Mouse (Mus musculus) naive thymus-derived CD4-positive, alpha-beta T cell, adult 2 months (primary cell): ENCODE data around the gene Rbm15.

ENCODE experiments used
- DNase-seq: peaks from one replicate; pipeline ENCODE4 v3.0.0-alpha.2; 2011; ENCODE audit warnings: low read depth

Gene Rbm15

DNA sequence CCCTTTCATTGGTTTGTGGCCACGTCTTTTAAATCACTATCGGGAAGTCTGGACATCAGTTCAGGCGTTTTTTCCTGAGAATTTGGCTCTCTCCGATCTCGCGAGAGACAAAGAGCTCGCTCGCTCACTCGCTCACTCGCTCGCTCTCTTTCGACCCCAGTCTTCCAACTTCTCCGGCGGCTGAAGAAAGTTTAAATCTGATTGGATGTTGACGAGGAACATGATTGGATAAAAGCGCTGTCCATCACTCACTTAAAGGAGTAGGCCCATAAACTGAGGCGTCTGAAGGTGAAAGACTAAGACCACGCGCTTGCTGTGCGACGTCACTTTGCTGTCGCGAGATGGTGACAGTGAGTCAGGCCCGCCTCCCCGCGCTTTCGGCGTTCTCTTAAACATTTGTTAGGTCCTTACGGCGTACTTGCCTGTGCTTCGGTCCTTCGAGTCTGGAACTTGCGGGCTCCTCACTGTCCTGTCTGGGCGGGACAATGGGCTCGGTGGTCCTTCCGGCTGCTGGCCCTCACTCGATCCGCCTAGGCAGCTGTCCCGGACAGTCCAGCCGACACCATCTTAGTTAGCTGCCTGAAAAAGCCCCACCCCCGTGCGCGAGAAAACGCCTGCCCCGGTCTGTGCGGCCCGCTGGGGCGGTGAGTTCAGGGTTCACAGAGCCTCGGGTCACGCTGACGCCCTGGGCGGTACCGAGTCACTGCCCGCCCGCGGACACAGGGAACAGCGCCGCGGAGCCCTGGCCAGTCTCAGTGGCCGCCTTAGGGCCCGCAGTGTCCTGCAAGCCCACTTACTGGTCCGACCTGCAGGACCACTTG is at the start of gene Rbm15:
Gene Rbm15 (minus strand): TSS at position 293 of the 821 bp plus-strand sequence.
- DNase-seq, result peak; percentile 100

GRCm38 (mm10) chr3:107379422-107379821 is 45.9 kb upstream of the Rbm15 start:
- DNase-seq, result peak; percentile 69

- DNase-seq, result no peak
Observed at GRCm38 (mm10) chr3:107378626-107379025, 45.2 kb upstream of the Rbm15 start.

GRCm38 (mm10) chr3:107374948-107375664 is 41.6 kb upstream of the Rbm15 start:
- no peak for DNase-seq

DNA sequence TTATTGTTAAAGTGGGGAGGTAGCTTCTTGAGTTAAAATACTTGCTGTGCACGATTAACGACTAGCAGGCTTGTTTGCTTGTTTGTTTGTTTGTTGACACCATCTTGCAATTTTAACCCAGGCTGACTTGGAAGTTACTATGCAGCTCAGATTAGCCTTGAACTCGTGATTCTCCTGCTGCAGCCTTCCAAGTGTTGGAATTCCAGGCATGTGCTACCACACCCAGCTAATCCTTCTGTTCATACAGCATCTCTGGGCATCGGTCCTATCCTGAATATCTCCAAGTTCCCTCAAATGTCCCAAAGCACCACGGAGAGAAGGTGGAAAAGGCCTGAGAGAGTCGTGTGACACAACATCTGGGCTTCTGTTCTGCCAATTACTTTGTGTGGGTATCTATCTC is 35.7 kb upstream of the Rbm15 start:
- DNase-seq, result no peak

DNA sequence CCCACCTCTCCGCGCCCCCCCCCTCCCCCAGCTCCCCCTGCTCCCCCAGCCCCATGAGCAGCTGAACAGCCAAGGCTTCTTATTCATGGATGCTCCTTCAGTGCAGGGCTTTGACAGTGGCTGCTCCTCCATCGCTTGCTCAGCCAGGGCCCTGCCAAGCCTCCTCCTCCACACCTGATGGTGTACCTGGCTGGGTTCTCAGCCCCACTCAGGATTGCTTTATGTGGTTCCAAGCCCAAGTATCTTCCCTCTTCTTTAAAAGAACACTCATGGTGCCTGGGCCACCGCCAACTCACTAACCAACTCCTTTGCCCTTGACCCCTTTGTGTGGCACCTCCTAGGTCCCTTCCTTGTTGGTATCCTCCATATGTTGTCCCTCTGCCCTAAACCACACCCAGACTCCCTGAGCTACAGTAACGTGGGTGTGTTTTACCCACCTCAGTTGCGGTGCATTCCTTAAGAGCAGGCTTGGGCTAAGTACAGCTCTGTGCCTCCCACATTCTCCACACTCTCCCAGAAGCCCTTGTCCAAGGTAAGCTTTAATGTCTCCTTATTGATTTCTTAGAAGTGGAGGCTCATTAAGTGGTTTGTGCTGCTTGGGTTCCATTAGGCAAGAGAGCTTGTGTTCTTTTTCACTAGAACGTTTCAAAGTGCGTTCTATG is 34.6 kb upstream of the Rbm15 start:
- no peak for DNase-seq

- DNase-seq, result no peak
Observed at GRCm38 (mm10) chr3:107365341-107365740, 31.9 kb upstream of the Rbm15 start.

GRCm38 (mm10) chr3:107363391-107363790 is 29.9 kb upstream of the Rbm15 start:
- DNase-seq, result no peak

DNA sequence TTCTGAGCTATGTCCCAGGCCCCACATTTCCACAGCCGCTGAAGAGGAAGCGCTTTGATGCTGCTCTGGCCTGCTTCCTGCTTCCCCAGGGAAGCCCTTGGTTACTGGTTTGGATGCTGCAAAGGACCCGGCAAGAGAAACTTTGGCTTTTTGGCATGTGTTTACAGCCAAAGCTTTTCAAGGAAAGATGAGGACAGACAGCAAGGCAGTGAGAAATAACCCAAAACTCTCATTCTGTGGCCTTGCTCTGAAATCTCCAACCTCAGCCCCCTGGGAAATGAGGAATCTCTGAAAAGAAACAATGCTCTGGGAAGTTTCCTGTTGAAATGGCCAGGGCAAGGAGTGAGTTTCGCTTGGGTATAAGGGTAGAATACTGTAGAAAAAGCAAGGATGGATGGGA is 26.9 kb upstream of the Rbm15 start:
- no peak for DNase-seq

DNA sequence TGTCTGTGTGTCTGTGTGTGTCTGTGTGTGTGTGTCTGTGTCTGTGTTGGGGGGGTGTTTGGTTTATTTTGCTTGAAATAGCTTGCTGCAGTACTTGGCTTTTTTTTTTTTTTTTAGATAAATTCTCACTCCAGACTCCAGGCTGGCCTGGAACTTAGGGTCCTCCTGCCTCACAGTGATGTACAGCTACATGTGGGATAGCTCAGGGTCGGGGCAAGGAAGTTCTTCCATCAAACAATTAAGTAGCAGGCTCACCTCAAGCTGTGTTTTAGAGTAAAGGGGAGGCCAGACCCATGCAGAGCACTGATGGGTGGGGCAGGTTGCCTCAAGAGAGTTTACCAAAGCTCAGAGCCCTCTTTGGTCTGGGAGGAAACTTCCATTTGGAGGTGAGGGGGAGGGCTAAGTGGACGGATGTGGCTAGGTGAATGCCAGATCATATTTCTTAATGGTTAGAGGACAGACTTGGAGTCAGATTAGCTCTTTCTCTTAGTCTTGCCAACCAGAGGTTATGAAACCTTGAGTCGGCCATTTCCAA is 24.3 kb upstream of the Rbm15 start:
- DNase-seq, result no peak

- peak; percentile 72 for DNase-seq
Observed at GRCm38 (mm10) chr3:107356964-107357441, 23.5 kb upstream of the Rbm15 start.

GRCm38 (mm10) chr3:107355618-107356260 is 22.3 kb upstream of the Rbm15 start:
- DNase-seq, result no peak

GRCm38 (mm10) chr3:107351706-107352105 is 18.2 kb upstream of the Rbm15 start:
- DNase-seq, result no peak

DNA sequence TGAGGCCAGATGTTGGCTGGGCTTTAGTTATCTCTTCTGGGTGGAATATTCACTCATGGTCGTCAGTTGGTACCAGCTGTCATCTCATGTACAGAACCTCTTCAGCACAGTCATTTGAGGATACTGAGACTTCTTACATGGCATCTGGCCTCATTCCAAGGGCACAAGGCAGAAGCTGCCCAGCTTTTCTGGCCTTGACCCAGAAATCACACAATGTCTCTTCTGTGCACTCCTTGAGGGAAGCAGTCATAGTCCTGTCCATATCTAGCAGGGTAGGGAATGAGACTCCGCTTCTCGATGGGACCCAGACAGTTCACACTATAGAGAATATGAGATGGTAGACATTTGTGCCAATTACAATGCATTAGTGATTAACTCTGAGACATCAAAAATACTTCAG is 15.5 kb upstream of the Rbm15 start:
- DNase-seq, result no peak

DNA sequence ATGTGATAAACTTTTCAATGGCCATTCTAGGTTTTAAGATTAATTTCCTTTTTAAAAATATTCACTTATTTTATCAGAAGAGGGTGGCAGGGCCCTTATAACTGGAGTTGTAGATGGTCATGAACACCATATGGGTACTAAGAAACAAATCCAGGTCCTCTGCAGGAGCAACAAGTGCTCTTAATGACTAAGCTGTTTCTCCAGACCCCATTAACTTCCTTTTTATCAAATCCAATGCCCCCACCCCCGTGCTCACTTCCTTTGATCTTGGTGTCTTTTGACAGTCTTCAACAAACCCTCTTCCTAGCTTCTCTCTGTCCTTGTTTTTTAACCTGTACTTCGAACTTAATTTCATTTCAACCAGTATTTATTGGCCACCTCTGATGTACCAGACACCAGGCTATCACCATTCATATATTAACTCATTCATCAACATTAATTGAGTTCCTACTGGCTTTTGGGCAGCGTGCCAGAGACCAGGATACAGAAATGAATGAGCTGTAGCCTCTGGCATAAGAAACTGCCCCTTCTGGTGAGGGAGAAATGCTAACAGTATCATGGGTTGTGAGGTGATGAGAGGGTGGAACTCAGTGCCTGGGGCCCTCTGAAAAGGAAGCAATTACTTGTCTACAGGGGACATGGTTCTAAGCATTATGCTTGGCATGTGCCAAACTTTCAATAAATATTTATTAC is 11.7 kb upstream of the Rbm15 start:
- DNase-seq, result no peak

GRCm38 (mm10) chr3:107343971-107344370 is 10.5 kb upstream of the Rbm15 start:
- no peak for DNase-seq

DNA sequence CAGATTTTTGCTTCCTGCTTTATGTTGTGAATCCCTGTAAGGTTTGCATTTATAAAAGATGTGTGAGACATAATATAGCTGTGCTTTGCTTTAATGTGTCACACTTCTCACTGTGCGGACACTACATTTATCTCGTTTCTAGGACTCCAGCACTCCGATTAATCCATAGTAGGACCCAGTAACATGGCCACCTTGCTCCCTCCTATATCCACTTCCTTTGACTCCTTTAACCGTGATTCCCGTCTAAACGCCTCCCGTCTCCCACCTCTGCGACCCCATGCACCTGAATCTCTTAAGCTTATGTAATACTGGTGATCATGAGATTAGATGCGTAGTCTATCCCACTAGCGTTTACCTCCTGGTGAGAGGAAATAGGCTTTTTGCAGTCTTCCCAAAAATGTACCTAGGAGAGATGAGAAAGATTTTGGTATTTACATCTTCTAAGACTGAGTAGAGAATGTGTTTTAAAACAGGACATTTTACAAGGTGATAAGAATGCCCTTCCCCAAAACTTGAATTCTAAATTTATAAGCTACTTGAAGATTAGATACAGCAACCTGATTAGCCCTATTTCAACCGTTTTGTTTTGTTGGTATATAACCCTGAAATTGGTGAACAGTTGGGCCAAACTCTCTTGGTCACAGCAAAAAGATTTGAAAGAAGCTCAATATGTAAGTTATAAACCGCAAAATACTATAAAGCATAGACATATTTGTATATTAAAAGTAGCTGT is 895 bp upstream of the Rbm15 start:
- no peak for DNase-seq

DNA sequence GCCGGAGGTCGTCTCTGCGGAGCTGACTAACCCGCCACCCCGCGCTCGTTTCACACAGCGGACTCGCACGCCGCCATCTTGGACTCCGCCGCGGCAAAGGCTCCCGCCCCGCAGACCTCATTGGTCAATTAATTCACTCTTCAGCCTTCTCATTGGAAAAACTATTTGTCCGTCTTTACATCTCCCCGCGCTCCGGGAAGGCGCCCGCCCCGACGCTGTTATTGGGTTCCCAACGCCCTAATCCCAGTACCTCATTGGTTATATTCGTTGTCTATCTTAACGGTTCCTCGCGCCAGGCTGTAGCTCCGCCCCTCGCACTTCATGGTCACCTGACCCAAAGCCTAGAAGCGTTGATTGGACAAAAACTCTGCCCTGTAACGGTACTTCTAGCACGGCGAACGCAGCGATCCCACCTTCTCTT is 503 bp downstream of the Rbm15 start:
- no peak for DNase-seq

DNA sequence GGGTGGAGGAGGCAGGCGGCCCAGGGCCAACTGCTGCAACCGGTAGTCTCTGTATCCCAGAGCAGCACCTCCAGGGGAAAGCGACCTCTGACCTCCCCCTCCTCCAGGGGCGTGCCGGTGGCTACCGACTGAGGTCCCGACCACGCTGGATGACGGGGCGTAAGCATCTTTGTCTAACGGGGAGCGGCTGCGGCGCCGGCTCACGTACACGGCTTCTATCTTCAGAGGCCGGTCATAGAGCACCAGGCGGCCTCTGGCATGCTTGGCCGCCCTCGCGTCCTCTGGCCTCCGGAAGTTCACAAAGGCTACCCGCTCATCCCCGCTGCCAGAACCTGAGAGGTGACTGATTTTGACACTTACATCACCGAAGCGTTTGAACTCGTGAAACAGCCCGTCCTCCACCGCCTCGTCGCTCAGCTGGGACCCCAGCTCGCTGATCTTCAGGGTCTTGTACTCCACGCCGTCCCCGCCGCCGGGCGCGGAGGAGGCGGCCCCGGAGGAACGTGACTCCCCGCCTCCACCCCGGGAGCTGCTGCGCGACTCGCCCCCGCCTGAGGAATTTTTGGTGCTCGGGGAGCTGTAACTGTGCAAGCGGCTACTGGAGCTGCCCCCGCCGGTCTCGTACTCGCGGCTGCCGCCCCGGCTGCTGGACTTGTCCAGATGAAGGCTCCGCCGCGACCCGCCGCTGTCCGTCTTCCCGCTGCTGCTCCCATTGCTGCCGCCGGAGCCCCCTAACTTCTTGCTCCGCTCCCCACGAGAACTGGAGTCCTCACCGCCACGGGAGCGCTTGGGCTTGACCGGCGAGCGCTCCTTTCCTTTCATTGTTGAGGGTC is 1.1 kb downstream of the Rbm15 start:
- peak; percentile 54 for DNase-seq

GRCm38 (mm10) chr3:107331746-107332126 is 1.7 kb downstream of the Rbm15 start:
- DNase-seq, result no peak
